In genomic region chr4:130107444-130108131, GRCm38 (mm10) we compare ENCODE assay signal across 8 mouse cellular contexts. TPM values are rescaled to one million over a fixed set of nuclear protein-coding genes. Genes with fewer than 3 reads are reported as not detected.
A peak's percentile ranks its signal among the peaks of the same experiment; 100 is the strongest.
DNase-seq lines count a peak whose midpoint lies in the region; ATAC-seq lines count a peak whose summit lies in the region.

No protein-coding gene starts in this region.

- intact Hi-C loops in gastrocnemius, postnatal 14 days (cut with DNase I; ENCODE audit: low total_unique reads) = no loop called here
- intact Hi-C loops in left cerebral cortex, postnatal 10 days (cut with DNase I) = no loop called here

- DNase-seq in adipocyte (ENCODE audit: low spot score) = peak; percentile 100
- DNase-seq in embryo, embryonic 10 days (ENCODE audit: low spot score) = peak; percentile 100
- DNase-seq in gastrocnemius, postnatal 14 days = peak; percentile 99
- peak; percentile 100 for DNase-seq in left cerebral cortex, postnatal 10 days (ENCODE audit: extremely low spot score in 1 of 2, low spot score in 2 of 2)
- peak; percentile 100 for DNase-seq in right cerebral cortex, postnatal 25 days
- DNase-seq in urinary bladder, postnatal 4 days (ENCODE audit: low spot score in 2 of 2) = peak; percentile 97 to 100

- peak; percentile 97 for ATAC-seq in inflammation-experienced regulatory T-cells, adult 6 months
- ATAC-seq in megakaryocyte-erythroid progenitor cell, adult 5-6 weeks (replicated peaks; ENCODE audit: low FRiP score, low TSS enrichment, poor library complexity, severe bottlenecking) = peak; percentile 89

RNA-seq across cellular contexts. Expression of gene Pef1, which starts 5.2 kb away (rescaled TPM):
- 10 to 100 TPM; 27.6 to 30.8 TPM for total RNA-seq in gastrocnemius, postnatal 14 days (2021)
- polyA plus RNA-seq in inflammation-experienced regulatory T-cells, adult 6 months (2017; shearing (Covaris generic)) = 10 to 100 TPM; 35.8 to 44.4 (median 36.9) TPM
- 10 to 100 TPM; 42.6 to 42.8 TPM for total RNA-seq in left cerebral cortex, postnatal 10 days (2021)
- 27.0 and 57.4 TPM in 2 replicates for total RNA-seq in megakaryocyte-erythroid progenitor cell, adult 5-6 weeks (2014; fragmentation: Nextera tagmentation)
- total RNA-seq in megakaryocyte-erythroid progenitor cell, adult 5-6 weeks (2017) = 8.8 and 15.2 TPM in 2 replicates

RNA-seq across cellular contexts. Expression of gene Hcrtr1, which starts 31.6 kb away (rescaled TPM):
- not detected for total RNA-seq in gastrocnemius, postnatal 14 days (2021)
- polyA plus RNA-seq in inflammation-experienced regulatory T-cells, adult 6 months (2017; shearing (Covaris generic)) = not detected
- total RNA-seq in left cerebral cortex, postnatal 10 days (2021) = 10 to 100 TPM; 11.2 TPM
- not detected in 2 replicates for total RNA-seq in megakaryocyte-erythroid progenitor cell, adult 5-6 weeks (2014; fragmentation: Nextera tagmentation)
- not detected in 2 replicates for total RNA-seq in megakaryocyte-erythroid progenitor cell, adult 5-6 weeks (2017)

RNA-seq across cellular contexts. Expression of gene Col16a1, which starts 59.9 kb away (rescaled TPM):
- 10 to 100 TPM; 37.9 to 46.5 TPM for total RNA-seq in gastrocnemius, postnatal 14 days (2021)
- not detected for polyA plus RNA-seq in inflammation-experienced regulatory T-cells, adult 6 months (2017; shearing (Covaris generic))
- total RNA-seq in left cerebral cortex, postnatal 10 days (2021) = 10 to 100 TPM; 17.1 to 19.8 TPM
- 7.1 TPM in 1 of 2 replicates, not detected in the other for total RNA-seq in megakaryocyte-erythroid progenitor cell, adult 5-6 weeks (2014; fragmentation: Nextera tagmentation)
- 0.52 and 9.1 TPM in 2 replicates for total RNA-seq in megakaryocyte-erythroid progenitor cell, adult 5-6 weeks (2017)

Comparison
In these comparisons a context has a peak if more than half of its experiments do, and no peak if none do; other contexts are left out.
1. Peak in every context shown above with its lines: DNase-seq and ATAC-seq.
2. RNA of gene Hcrtr1, which starts 31.6 kb away (total RNA-seq): 11.2 TPM in left cerebral cortex, postnatal 10 days; not detected in gastrocnemius, postnatal 14 days and not detected in megakaryocyte-erythroid progenitor cell, adult 5-6 weeks; every median in the first group is over 10 times any median in the second.